Mouse (Mus musculus): ENCODE results near the gene Zfp687. TPM values are rescaled to one million over a fixed set of nuclear protein-coding genes. Genes with fewer than 3 reads are reported as not detected.
A peak's percentile ranks its signal among the peaks of the same experiment; 100 is the strongest.

Gene Zfp687
- 20.7 and 21.2 TPM in 2 replicates for polyA plus RNA-seq (2015; fragmentation: Nextera tagmentation; extraction: Ambion mirVana)

- Histone ChIP-seq H3K27ac (peak within 1 kb of the TSS; percentile 95), H3K9ac (peak within 1 kb of the TSS; percentile 70), H3K4me2 (peak within 1 kb of the TSS; percentile 88), H3K4me1 (peaks cover 24% of the 10 kb centered on the region), H3K27me3 (replicated peaks) (no peaks in the 10 kb centered on the region), H3K9me3 (no peaks in the 10 kb centered on the region), H3K36me3 (replicated peaks) (peaks cover 18% of the 10 kb centered on the region; the same call in 1 of the 2 replicates), H3K4me3 (peak within 1 kb of the TSS; percentile 83)
- WGBS, result under 1% methylated on average over 37 of the region's 37 CpGs
- ATAC-seq (replicated peaks), result peak; percentile 99
These were observed at the start of gene Zfp687 for GRCm38 (mm10) chr3:95015337-95015872. Zfp687 (minus strand) TSS chr3:95015448.

GRCm38 (mm10) chr3:95063741-95064140, 48.5 kb upstream of the Zfp687 start:
- no peak overlapping the region for H3K4me3 ChIP-seq
- peaks cover 73% of the 10 kb centered on the region for H3K36me3 ChIP-seq (replicated peaks)
- H3K9me3 ChIP-seq, result no peaks in the 10 kb centered on the region
- H3K4me2 ChIP-seq, result no peak overlapping the region
- 96% methylated on average over 4 of the region's 4 CpGs for WGBS
- no peak overlapping the region for H3K27ac ChIP-seq
- ATAC-seq (replicated peaks), result no peak
- no peak overlapping the region for H3K9ac ChIP-seq
- no peaks in the 10 kb centered on the region for H3K4me1 ChIP-seq
- no peaks in the 10 kb centered on the region for H3K27me3 ChIP-seq (replicated peaks)

- WGBS, result 78% methylated on average over 8 of the region's 8 CpGs
- Histone ChIP-seq H3K27ac (no peak overlapping the region), H3K9me3 (no peaks in the 10 kb centered on the region), H3K4me1 (no peaks in the 10 kb centered on the region), H3K36me3 (replicated peaks) (peaks cover 44% of the 10 kb centered on the region), H3K4me3 (no peak overlapping the region), H3K4me2 (no peak overlapping the region), H3K27me3 (replicated peaks) (no peaks in the 10 kb centered on the region), H3K9ac (no peak overlapping the region)
- ATAC-seq (replicated peaks), result no peak
These were observed 42.8 kb upstream of the Zfp687 start for GRCm38 (mm10) chr3:95058078-95058477.

GRCm38 (mm10) chr3:95056275-95056674, 41.0 kb upstream of the Zfp687 start:
- Histone ChIP-seq H3K27me3 (replicated peaks) (no peaks in the 10 kb centered on the region), H3K4me2 (no peak overlapping the region)
- 93% methylated on average over 7 of the region's 7 CpGs for WGBS

GRCm38 (mm10) chr3:95054481-95055260, 39.4 kb upstream of the Zfp687 start:
- 51% methylated on average over 10 of the region's 10 CpGs for WGBS
- H3K9me3 ChIP-seq, result no peaks in the 10 kb centered on the region
- no peak overlapping the region for H3K27ac ChIP-seq
- no peak overlapping the region for H3K4me2 ChIP-seq
- no peak overlapping the region for H3K9ac ChIP-seq
- no peak for ATAC-seq (replicated peaks)
- peaks cover 14% of the 10 kb centered on the region; the same call in 1 of the 2 replicates for H3K36me3 ChIP-seq (replicated peaks)
- no peaks in the 10 kb centered on the region for H3K27me3 ChIP-seq (replicated peaks)
- H3K4me3 ChIP-seq, result no peak overlapping the region
- no peaks in the 10 kb centered on the region for H3K4me1 ChIP-seq

More at GRCm38 (mm10) chr3:95056275-95056674, 41.0 kb upstream of the Zfp687 start:
- Histone ChIP-seq H3K9ac (no peak overlapping the region), H3K4me3 (no peak overlapping the region), H3K9me3 (no peaks in the 10 kb centered on the region), H3K27ac (no peak overlapping the region), H3K4me1 (no peaks in the 10 kb centered on the region), H3K36me3 (replicated peaks) (peaks cover 28% of the 10 kb centered on the region; the same call in 1 of the 2 replicates)
- no peak for ATAC-seq (replicated peaks)

GRCm38 (mm10) chr3:95053701-95054100, 38.5 kb upstream of the Zfp687 start:
- Histone ChIP-seq H3K27ac (no peak overlapping the region), H3K4me2 (no peak overlapping the region), H3K27me3 (replicated peaks) (no peaks in the 10 kb centered on the region), H3K9ac (no peak overlapping the region), H3K4me3 (no peak overlapping the region), H3K9me3 (no peaks in the 10 kb centered on the region), H3K36me3 (replicated peaks) (peaks cover 6% of the 10 kb centered on the region; the same call in 1 of the 2 replicates), H3K4me1 (no peaks in the 10 kb centered on the region)
- WGBS, result 37% methylated on average over 3 of the region's 3 CpGs
- ATAC-seq (replicated peaks), result no peak

- H3K36me3 ChIP-seq (replicated peaks), result peaks cover under 1% of the 10 kb centered on the region; the same call in 1 of the 2 replicates
- no peaks in the 10 kb centered on the region for H3K4me1 ChIP-seq
- H3K9ac ChIP-seq, result no peak overlapping the region
- no peak overlapping the region for H3K4me3 ChIP-seq
- H3K27ac ChIP-seq, result no peak overlapping the region
- ATAC-seq (replicated peaks), result peak; percentile 63; the same call in 1 of the 2 replicates
- no peak overlapping the region for H3K4me2 ChIP-seq
- 36% methylated on average over 1 of the region's 1 CpGs for WGBS
- H3K9me3 ChIP-seq, result no peaks in the 10 kb centered on the region
- H3K27me3 ChIP-seq (replicated peaks), result no peaks in the 10 kb centered on the region
These were observed 37.7 kb upstream of the Zfp687 start for GRCm38 (mm10) chr3:95052959-95053358.

- ATAC-seq (replicated peaks), result no peak
- 75% methylated on average over 3 of the region's 3 CpGs for WGBS
- no peak overlapping the region for H3K9ac ChIP-seq
These were observed 32.7 kb upstream of the Zfp687 start for GRCm38 (mm10) chr3:95047914-95048313.

GRCm38 (mm10) chr3:95046462-95047057, 31.3 kb upstream of the Zfp687 start:
- Histone ChIP-seq H3K4me2 (no peak overlapping the region), H3K27ac (no peak overlapping the region), H3K36me3 (replicated peaks) (no peaks in the 10 kb centered on the region), H3K9ac (no peak overlapping the region), H3K4me1 (peaks cover 8% of the 10 kb centered on the region), H3K9me3 (no peaks in the 10 kb centered on the region), H3K4me3 (no peak overlapping the region), H3K27me3 (replicated peaks) (no peaks in the 10 kb centered on the region)
- WGBS, result 87% methylated on average over 11 of the region's 11 CpGs
- no peak for ATAC-seq (replicated peaks)

More at GRCm38 (mm10) chr3:95047914-95048313, 32.7 kb upstream of the Zfp687 start:
- peaks cover under 1% of the 10 kb centered on the region for H3K4me1 ChIP-seq
- H3K9me3 ChIP-seq, result no peaks in the 10 kb centered on the region
- no peaks in the 10 kb centered on the region for H3K27me3 ChIP-seq (replicated peaks)
- no peak overlapping the region for H3K27ac ChIP-seq
- H3K4me2 ChIP-seq, result no peak overlapping the region
- no peaks in the 10 kb centered on the region for H3K36me3 ChIP-seq (replicated peaks)
- H3K4me3 ChIP-seq, result no peak overlapping the region

- no peaks in the 10 kb centered on the region for H3K27me3 ChIP-seq (replicated peaks)
- H3K9me3 ChIP-seq, result no peaks in the 10 kb centered on the region
- ATAC-seq (replicated peaks), result no peak
- WGBS, result 75% methylated on average over 6 of the region's 6 CpGs
- H3K4me2 ChIP-seq, result no peak overlapping the region
- H3K9ac ChIP-seq, result no peak overlapping the region
- no peak overlapping the region for H3K27ac ChIP-seq
- H3K36me3 ChIP-seq (replicated peaks), result no peaks in the 10 kb centered on the region
- H3K4me3 ChIP-seq, result no peak overlapping the region
- H3K4me1 ChIP-seq, result peaks cover 13% of the 10 kb centered on the region
These were observed 28.0 kb upstream of the Zfp687 start for GRCm38 (mm10) chr3:95043251-95043650.

GRCm38 (mm10) chr3:95042838-95043229, 27.6 kb upstream of the Zfp687 start:
- Histone ChIP-seq H3K27me3 (replicated peaks) (no peaks in the 10 kb centered on the region), H3K9ac (peak overlapping the region; percentile 19; the same call in 1 of the 2 replicates), H3K4me3 (peak overlapping the region; percentile 87), H3K4me2 (peak overlapping the region; percentile 63), H3K4me1 (peaks cover 13% of the 10 kb centered on the region), H3K36me3 (replicated peaks) (peaks cover 3% of the 10 kb centered on the region; the same call in 1 of the 2 replicates), H3K27ac (peak overlapping the region; percentile 72), H3K9me3 (no peaks in the 10 kb centered on the region)
- WGBS, result 32% methylated on average over 7 of the region's 7 CpGs
- ATAC-seq (replicated peaks), result peak; percentile 75

- under 1% methylated on average over 36 of the region's 36 CpGs for WGBS
- peak within 1 kb of the TSS; percentile 63 for H3K4me2 ChIP-seq
- H3K36me3 ChIP-seq (replicated peaks), result peaks cover 3% of the 10 kb centered on the region; the same call in 1 of the 2 replicates
- peaks cover 13% of the 10 kb centered on the region for H3K4me1 ChIP-seq
- H3K4me3 ChIP-seq, result peak within 1 kb of the TSS; percentile 87
- peak; percentile 100 for ATAC-seq (replicated peaks)
- H3K9ac ChIP-seq, result peak within 1 kb of the TSS; percentile 90
- H3K9me3 ChIP-seq, result no peaks in the 10 kb centered on the region
- H3K27ac ChIP-seq, result peak within 1 kb of the TSS; percentile 72
- no peaks in the 10 kb centered on the region for H3K27me3 ChIP-seq (replicated peaks)
These were observed 27.1 kb upstream of the Zfp687 start, which contains the start of gene Psmd4 for GRCm38 (mm10) chr3:95042166-95042837. Psmd4 (minus strand) TSS chr3:95042614.

Measured in midbrain, embryonic 15.5 days (tissue).